Mouse (Mus musculus) thymus, adult 2 months (tissue): Measurements from ENCODE around the gene Uhrf1bp1.

Experiments used
- CTCF ChIP-seq: fragments of 200-500 bp; IDR thresholded peaks from 2 replicates; pipeline ENCODE4 v1.5.1; 2012; ENCODE audit warnings: mild to moderate bottlenecking, control low read depth, low read length, moderate library complexity, borderline replicate concordance; ENCODE audit not compliant: control insufficient read depth, poor library complexity, insufficient read depth; ENCODE audit errors: extremely low read depth
- POLR2A ChIP-seq: fragments of 200-500 bp; IDR thresholded peaks from 2 replicates; pipeline ENCODE4 v1.6.1; 2012; ENCODE audit warnings: mild to moderate bottlenecking, low read length, control low read depth, moderate library complexity; ENCODE audit not compliant: control insufficient read depth, poor library complexity, insufficient read depth; ENCODE audit errors: extremely low read depth

DNA sequence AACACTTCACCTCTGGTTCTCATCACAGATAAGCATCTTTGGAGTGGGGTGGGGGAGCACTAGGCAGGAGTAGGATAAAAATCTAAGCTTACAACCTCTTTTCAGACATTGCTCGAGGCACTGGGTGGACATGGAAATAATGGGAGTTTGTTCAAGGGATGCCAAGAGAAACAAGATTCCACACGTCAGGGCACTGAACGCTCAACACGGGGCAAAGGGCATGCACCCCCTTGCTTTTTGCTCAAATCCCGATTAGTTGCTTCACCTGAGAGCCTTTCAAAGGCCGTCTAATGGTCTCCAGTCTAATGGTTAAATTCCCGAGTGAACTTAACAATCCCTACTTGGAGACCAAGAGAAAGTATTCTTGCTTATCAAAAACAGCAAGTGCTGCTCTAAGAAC lies 37.2 kb upstream of the Uhrf1bp1 start:
- TF ChIP-seq CTCF (no peak), POLR2A (no peak)
